Mouse (Mus musculus): Measurements from ENCODE around the gene Trub1. TPM values are rescaled to one million over a fixed set of nuclear protein-coding genes. Genes with fewer than 3 reads are reported as not detected.

The Trub1 gene
- polyA plus RNA-seq, 1 experiment, result 1.8 TPM

GRCm38 (mm10) chr19:57428641-57429040 lies 24.1 kb upstream of the Trub1 start:
- no peak for TF ChIP-seq POLR2A (IDR thresholded peaks at IDR 0.05; ENCODE audit: control insufficient read depth, low read depth, low read length)
- TF ChIP-seq CTCF (IDR thresholded peaks at IDR 0.05; ENCODE audit: control insufficient read depth, insufficient read depth, insufficient replicate concordance, low read depth, low read length), result no peak
- Histone ChIP-seq H3K36me3 (ENCODE audit: control insufficient read depth, insufficient read depth, low read length) (no peaks in the 10 kb centered on the region), H3K4me3 (ENCODE audit: control insufficient read depth, low read depth, low read length) (no peak overlapping the region), H3K27me3 (ENCODE audit: control insufficient read depth, insufficient read depth, low read length) (no peaks in the 10 kb centered on the region), H3K27ac (ENCODE audit: control insufficient read depth, insufficient read depth, low read depth, low read length) (no peak overlapping the region), H3K4me1 (ENCODE audit: control insufficient read depth, insufficient read depth, low read length) (peaks cover 4% of the 10 kb centered on the region)

- Histone ChIP-seq H3K36me3 (ENCODE audit: control insufficient read depth, insufficient read depth, low read length) (no peaks in the 10 kb centered on the region), H3K27ac (ENCODE audit: control insufficient read depth, insufficient read depth, low read depth, low read length) (no peak overlapping the region), H3K27me3 (ENCODE audit: control insufficient read depth, insufficient read depth, low read length) (no peaks in the 10 kb centered on the region), H3K4me3 (ENCODE audit: control insufficient read depth, low read depth, low read length) (no peak overlapping the region), H3K4me1 (ENCODE audit: control insufficient read depth, insufficient read depth, low read length) (peaks cover 3% of the 10 kb centered on the region)
- TF ChIP-seq CTCF (IDR thresholded peaks at IDR 0.05; ENCODE audit: control insufficient read depth, insufficient read depth, insufficient replicate concordance, low read depth, low read length), result no peak
Measured at GRCm38 (mm10) chr19:57429926-57430325, 22.8 kb upstream of the Trub1 start.

GRCm38 (mm10) chr19:57431476-57431875 lies 21.2 kb upstream of the Trub1 start:
- Histone ChIP-seq H3K27ac (ENCODE audit: control insufficient read depth, insufficient read depth, low read depth, low read length) (no peak overlapping the region), H3K36me3 (ENCODE audit: control insufficient read depth, insufficient read depth, low read length) (no peaks in the 10 kb centered on the region), H3K4me1 (ENCODE audit: control insufficient read depth, insufficient read depth, low read length) (no peaks in the 10 kb centered on the region), H3K4me3 (ENCODE audit: control insufficient read depth, low read depth, low read length) (no peak overlapping the region), H3K27me3 (ENCODE audit: control insufficient read depth, insufficient read depth, low read length) (no peaks in the 10 kb centered on the region)
- no peak for TF ChIP-seq POLR2A (IDR thresholded peaks at IDR 0.05; ENCODE audit: control insufficient read depth, low read depth, low read length)
- no peak for TF ChIP-seq CTCF (IDR thresholded peaks at IDR 0.05; ENCODE audit: control insufficient read depth, insufficient read depth, insufficient replicate concordance, low read depth, low read length)

GRCm38 (mm10) chr19:57434024-57434423 lies 18.7 kb upstream of the Trub1 start:
- Histone ChIP-seq H3K4me3 (ENCODE audit: control insufficient read depth, low read depth, low read length) (no peak overlapping the region), H3K4me1 (ENCODE audit: control insufficient read depth, insufficient read depth, low read length) (no peaks in the 10 kb centered on the region; the same call in 1 of the 2 replicates), H3K27me3 (ENCODE audit: control insufficient read depth, insufficient read depth, low read length) (no peaks in the 10 kb centered on the region), H3K36me3 (ENCODE audit: control insufficient read depth, insufficient read depth, low read length) (no peaks in the 10 kb centered on the region), H3K27ac (ENCODE audit: control insufficient read depth, insufficient read depth, low read depth, low read length) (no peak overlapping the region)
- TF ChIP-seq POLR2A (IDR thresholded peaks at IDR 0.05; ENCODE audit: control insufficient read depth, low read depth, low read length), result no peak
- no peak for TF ChIP-seq CTCF (IDR thresholded peaks at IDR 0.05; ENCODE audit: control insufficient read depth, insufficient read depth, insufficient replicate concordance, low read depth, low read length)

- Histone ChIP-seq H3K27ac (ENCODE audit: control insufficient read depth, insufficient read depth, low read depth, low read length) (no peak overlapping the region), H3K4me3 (ENCODE audit: control insufficient read depth, low read depth, low read length) (no peak overlapping the region), H3K36me3 (ENCODE audit: control insufficient read depth, insufficient read depth, low read length) (no peaks in the 10 kb centered on the region), H3K4me1 (ENCODE audit: control insufficient read depth, insufficient read depth, low read length) (no peaks in the 10 kb centered on the region; the same call in 1 of the 2 replicates), H3K27me3 (ENCODE audit: control insufficient read depth, insufficient read depth, low read length) (no peaks in the 10 kb centered on the region)
- no peak for TF ChIP-seq POLR2A (IDR thresholded peaks at IDR 0.05; ENCODE audit: control insufficient read depth, low read depth, low read length)
- TF ChIP-seq CTCF (IDR thresholded peaks at IDR 0.05; ENCODE audit: control insufficient read depth, insufficient read depth, insufficient replicate concordance, low read depth, low read length), result no peak
Measured at GRCm38 (mm10) chr19:57436586-57437021, 16.1 kb upstream of the Trub1 start.

- H3K36me3 ChIP-seq (ENCODE audit: control insufficient read depth, insufficient read depth, low read length), result no peaks in the 10 kb centered on the region
- no peak overlapping the region for H3K27ac ChIP-seq (ENCODE audit: control insufficient read depth, insufficient read depth, low read depth, low read length)
- no peak overlapping the region for H3K4me3 ChIP-seq (ENCODE audit: control insufficient read depth, low read depth, low read length)
- H3K27me3 ChIP-seq (ENCODE audit: control insufficient read depth, insufficient read depth, low read length), result no peaks in the 10 kb centered on the region
- no peak for TF ChIP-seq CTCF (IDR thresholded peaks at IDR 0.05; ENCODE audit: control insufficient read depth, insufficient read depth, insufficient replicate concordance, low read depth, low read length)
- TF ChIP-seq POLR2A (IDR thresholded peaks at IDR 0.05; ENCODE audit: control insufficient read depth, low read depth, low read length), result no peak
- H3K4me1 ChIP-seq (ENCODE audit: control insufficient read depth, insufficient read depth, low read length), result no peaks in the 10 kb centered on the region; the same call in 1 of the 2 replicates
Measured at GRCm38 (mm10) chr19:57437042-57437441, 15.7 kb upstream of the Trub1 start.

- H3K36me3 ChIP-seq (ENCODE audit: control insufficient read depth, insufficient read depth, low read length), result no peaks in the 10 kb centered on the region
- no peaks in the 10 kb centered on the region; the same call in 1 of the 2 replicates for H3K4me1 ChIP-seq (ENCODE audit: control insufficient read depth, insufficient read depth, low read length)
- no peaks in the 10 kb centered on the region for H3K27me3 ChIP-seq (ENCODE audit: control insufficient read depth, insufficient read depth, low read length)
- TF ChIP-seq CTCF (IDR thresholded peaks at IDR 0.05; ENCODE audit: control insufficient read depth, insufficient read depth, insufficient replicate concordance, low read depth, low read length) (no peak), POLR2A (IDR thresholded peaks at IDR 0.05; ENCODE audit: control insufficient read depth, low read depth, low read length) (no peak)
- H3K4me3 ChIP-seq (ENCODE audit: control insufficient read depth, low read depth, low read length), result no peak overlapping the region
- H3K27ac ChIP-seq (ENCODE audit: control insufficient read depth, insufficient read depth, low read depth, low read length), result no peak overlapping the region
Measured at GRCm38 (mm10) chr19:57439296-57439695, 13.4 kb upstream of the Trub1 start.

GRCm38 (mm10) chr19:57441501-57441900 lies 11.2 kb upstream of the Trub1 start:
- no peaks in the 10 kb centered on the region; the same call in 1 of the 2 replicates for H3K4me1 ChIP-seq (ENCODE audit: control insufficient read depth, insufficient read depth, low read length)
- no peaks in the 10 kb centered on the region for H3K36me3 ChIP-seq (ENCODE audit: control insufficient read depth, insufficient read depth, low read length)
- no peak overlapping the region for H3K27ac ChIP-seq (ENCODE audit: control insufficient read depth, insufficient read depth, low read depth, low read length)
- no peak overlapping the region for H3K4me3 ChIP-seq (ENCODE audit: control insufficient read depth, low read depth, low read length)
- TF ChIP-seq POLR2A (IDR thresholded peaks at IDR 0.05; ENCODE audit: control insufficient read depth, low read depth, low read length), result no peak
- no peak for TF ChIP-seq CTCF (IDR thresholded peaks at IDR 0.05; ENCODE audit: control insufficient read depth, insufficient read depth, insufficient replicate concordance, low read depth, low read length)
- H3K27me3 ChIP-seq (ENCODE audit: control insufficient read depth, insufficient read depth, low read length), result no peaks in the 10 kb centered on the region

Data from testis, adult 2 months (tissue).